Mouse (Mus musculus) olfactory bulb, adult 2 months (tissue): ENCODE measurements around the gene Slc26a9. TPM values are rescaled to one million over a fixed set of nuclear protein-coding genes. Genes with fewer than 3 reads are reported as not detected.
"Not testable (repeated sequence)": the region's sequence is repeated elsewhere in the genome, so short reads cannot be mapped to it uniquely, and the experiment has no call there.

Experiments
- H3K27ac ChIP-seq: fragments of 200-500 bp; 2 replicates; pipeline ENCODE4 v1.5.1; 2012; ENCODE audit warnings: low read depth, low read length; ENCODE audit not compliant: insufficient read depth
- H3K4me1 ChIP-seq: fragments of 200-500 bp; 2 replicates; pipeline ENCODE4 v1.6.1; 2012; ENCODE audit warnings: low read length; ENCODE audit not compliant: control insufficient read depth, insufficient read depth
- H3K4me3 ChIP-seq: fragments of 200-500 bp; 2 replicates; pipeline ENCODE4 v1.5.1; 2012; ENCODE audit warnings: mild to moderate bottlenecking, low read depth, low read length, moderate library complexity; ENCODE audit not compliant: insufficient read depth
- CTCF ChIP-seq: fragments of 200-500 bp; IDR thresholded peaks from 2 replicates; pipeline ENCODE4 v1.5.1; 2012; ENCODE audit warnings: low read depth, mild to moderate bottlenecking, low read length, moderate library complexity; ENCODE audit not compliant: insufficient read depth
- POLR2A ChIP-seq: fragments of 200-500 bp; IDR thresholded peaks from 2 replicates; pipeline ENCODE4 v1.6.1; 2012; ENCODE audit warnings: mild to moderate bottlenecking, low read depth, low read length, moderate library complexity; ENCODE audit not compliant: insufficient read depth
- WGBS: fragments of 180-500 bp; shearing (Covaris S2); methylation state at CpG from one replicate; pipeline ENCODE4 v1.1.7; 2018; 5-methylcytosine and 5-hydroxymethylcytosine counted together
- polyA plus RNA-seq: library from polyadenylated mRNA; stranded (reverse); fragments of >200 nt; gene quantifications from 2 replicates; pipeline ENCODE4 v1.2.4, GENCODE M21; 2012; ENCODE audit warnings: low replicate concordance; ENCODE audit not compliant: missing spikeins, insufficient read depth, insufficient read length

The Slc26a9 gene
- polyA plus RNA-seq, 1 experiment: not detected

GRCm38 (mm10) chr1:131809651-131810050, 65.8 kb downstream of the Slc26a9 start:
- WGBS: 73% methylated on average over 2 of the region's 2 CpGs

GRCm38 (mm10) chr1:131811393-131811792, 67.6 kb downstream of the Slc26a9 start:
- TF ChIP-seq CTCF (no peak), POLR2A (no peak)
- H3K4me3 ChIP-seq: no peak overlapping the region
- no peak overlapping the region for H3K27ac ChIP-seq
- 56% methylated on average over 1 of the region's 1 CpGs for WGBS
- H3K4me1 ChIP-seq: peaks cover 6% of the 10 kb centered on the region; the same call in 1 of the 2 replicates

More at GRCm38 (mm10) chr1:131809651-131810050, 65.8 kb downstream of the Slc26a9 start:
- TF ChIP-seq POLR2A (no peak), CTCF (no peak)
- Histone ChIP-seq H3K27ac (no peak overlapping the region), H3K4me1 (peaks cover 6% of the 10 kb centered on the region; the same call in 1 of the 2 replicates), H3K4me3 (no peak overlapping the region)

- Histone ChIP-seq H3K27ac (no peak overlapping the region), H3K4me3 (no peak overlapping the region), H3K4me1 (peaks cover 9% of the 10 kb centered on the region; the same call in 1 of the 2 replicates)
- WGBS: 83% methylated on average over 9 of the region's 9 CpGs
- TF ChIP-seq CTCF (no peak), POLR2A (no peak)
Observed at GRCm38 (mm10) chr1:131812006-131812405, 68.2 kb downstream of the Slc26a9 start.

- peaks cover 9% of the 10 kb centered on the region; the same call in 1 of the 2 replicates for H3K4me1 ChIP-seq
- H3K4me3 ChIP-seq: no peak overlapping the region
- WGBS: 90% methylated on average over 9 of the region's 9 CpGs
- no peak for TF ChIP-seq POLR2A
- no peak overlapping the region for H3K27ac ChIP-seq
Observed at GRCm38 (mm10) chr1:131812631-131813295, 68.9 kb downstream of the Slc26a9 start.

GRCm38 (mm10) chr1:131813731-131814130, 69.9 kb downstream of the Slc26a9 start:
- TF ChIP-seq CTCF (no peak), POLR2A (no peak)
- Histone ChIP-seq H3K4me1 (peaks cover 9% of the 10 kb centered on the region; the same call in 1 of the 2 replicates), H3K27ac (no peak overlapping the region), H3K4me3 (no peak overlapping the region)
- 93% methylated on average over 4 of the region's 4 CpGs for WGBS

- WGBS: 89% methylated on average over 3 of the region's 3 CpGs
Observed at GRCm38 (mm10) chr1:131814191-131814590, 70.4 kb downstream of the Slc26a9 start.

GRCm38 (mm10) chr1:131816886-131817285, 73.1 kb downstream of the Slc26a9 start:
- TF ChIP-seq POLR2A: no peak
- no peak for TF ChIP-seq CTCF
- Histone ChIP-seq H3K4me1 (peaks cover 5% of the 10 kb centered on the region; the same call in 1 of the 2 replicates), H3K4me3 (no peak overlapping the region), H3K27ac (no peak overlapping the region)
- WGBS: 60% methylated on average over 6 of the region's 6 CpGs

More at GRCm38 (mm10) chr1:131814191-131814590, 70.4 kb downstream of the Slc26a9 start:
- Histone ChIP-seq H3K4me3 (no peak overlapping the region), H3K27ac (no peak overlapping the region), H3K4me1 (peaks cover 9% of the 10 kb centered on the region; the same call in 1 of the 2 replicates)
- no peak for TF ChIP-seq POLR2A
- no peak for TF ChIP-seq CTCF

GRCm38 (mm10) chr1:131820353-131820752, 76.5 kb downstream of the Slc26a9 start:
- not testable (repeated sequence) for H3K4me1 ChIP-seq, H3K4me3 ChIP-seq, H3K27ac ChIP-seq
- WGBS: 45% methylated on average over 9 of the region's 9 CpGs

GRCm38 (mm10) chr1:131820887-131821328, 77.1 kb downstream of the Slc26a9 start:
- H3K27ac ChIP-seq: no peak overlapping the region
- H3K4me3 ChIP-seq: no peak overlapping the region
- TF ChIP-seq POLR2A (no peak), CTCF (no peak)
- WGBS: 44% methylated on average over 10 of the region's 10 CpGs
- H3K4me1 ChIP-seq: peaks cover 3% of the 10 kb centered on the region; the same call in 1 of the 2 replicates

Other genes starting within 250 kb of the Slc26a9 start
- not detected in 2 replicates for gene Srgap2, start 216.7 kb upstream of the Slc26a9 start, polyA plus RNA-seq
- not detected in 2 replicates for gene Fam72a, start 216.1 kb upstream of the Slc26a9 start, polyA plus RNA-seq
- gene Avpr1b, start 144.8 kb upstream of the Slc26a9 start, polyA plus RNA-seq: not detected in 2 replicates
- not detected in 2 replicates for gene Ctse, start 105.7 kb upstream of the Slc26a9 start, polyA plus RNA-seq
- gene Rab7b, start 55.3 kb upstream of the Slc26a9 start, polyA plus RNA-seq: not detected in 2 replicates
- gene Pm20d1, start 53.4 kb downstream of the Slc26a9 start, polyA plus RNA-seq: not detected in 2 replicates
- gene Slc41a1, start 83.5 kb downstream of the Slc26a9 start, polyA plus RNA-seq: not detected in 2 replicates
- not detected in 2 replicates for gene Rab29, start 123.2 kb downstream of the Slc26a9 start, polyA plus RNA-seq
- 215 and 292 TPM in 2 replicates for gene Nucks1, start 166.5 kb downstream of the Slc26a9 start, polyA plus RNA-seq
- not detected in 2 replicates for gene Slc45a3, start 218.9 kb downstream of the Slc26a9 start, polyA plus RNA-seq